Comparison of ENCODE assay signal across 8 mouse cellular contexts in the genomic region with DNA sequence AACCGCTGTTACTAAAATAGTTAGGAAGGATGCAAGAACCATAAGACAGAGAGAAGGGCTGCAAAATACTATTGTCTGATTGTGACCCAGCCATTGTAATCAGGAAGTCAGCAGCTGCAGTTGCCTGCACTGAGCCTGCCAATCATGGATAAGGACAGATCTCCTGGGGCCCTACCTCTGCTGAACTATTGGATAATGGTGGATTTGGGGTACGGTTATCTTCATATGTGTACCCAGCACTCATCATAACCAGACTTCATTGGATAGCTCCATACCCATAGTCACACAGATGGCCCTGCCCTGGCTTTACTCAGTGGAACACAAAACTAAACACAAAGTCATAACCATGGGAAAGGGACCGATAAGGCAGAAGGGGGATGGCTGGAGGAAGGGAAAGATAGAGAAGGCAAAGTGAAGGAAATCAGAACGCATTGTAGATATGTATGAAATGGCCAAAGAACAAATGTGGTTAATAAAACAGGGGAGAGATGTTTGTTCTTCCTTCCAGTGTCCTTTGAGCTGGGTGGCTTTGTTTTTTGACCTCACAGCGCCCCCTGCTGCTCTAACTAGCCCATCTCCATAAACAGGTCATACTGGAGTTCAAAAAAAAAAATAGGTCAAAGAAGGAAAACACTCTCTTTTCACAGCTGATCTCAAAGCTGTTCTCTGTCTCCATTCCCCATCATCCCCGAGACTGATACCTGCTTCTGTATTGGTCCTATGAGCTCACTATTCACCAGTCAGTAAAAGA.
DNase-seq lines count a peak whose midpoint lies in the region; ATAC-seq and TF ChIP-seq lines count a peak whose summit lies in the region.

No protein-coding gene starts in this region.

- H3K4me2 ChIP-seq in CH12.LX (ENCODE audit: insufficient read depth, low read depth, poor library complexity, severe bottlenecking), result no peak overlapping the region
- H3K4me2 ChIP-seq in heart, embryonic 16.5 days (ENCODE audit: low read depth, low read length), result no peak overlapping the region

- H3K27ac ChIP-seq in CH12.LX (ENCODE audit: insufficient read depth, low read depth), result no peak overlapping the region
- no peak overlapping the region for H3K27ac ChIP-seq in cortical plate, adult 2 months (ENCODE audit: insufficient read depth, low read length)
- H3K27ac ChIP-seq in heart, embryonic 16.5 days (ENCODE audit: low read length), result no peak overlapping the region; the same call in 1 of the 2 replicates

- no peak for TF ChIP-seq POLR2A in CH12.LX (IDR thresholded peaks at IDR 0.05; ENCODE audit: low read depth, low read length)
- TF ChIP-seq POLR2A in cortical plate, adult 2 months (IDR thresholded peaks at IDR 0.05; ENCODE audit: extremely low read depth, insufficient read depth, low read length), result no peak

- peaks cover 0 to 14% of the 10 kb centered on the region in 2 experiments; a peak in 2 of 4 replicates for H3K4me1 ChIP-seq in CH12.LX (ENCODE audit: control insufficient read depth in 1 of 2, insufficient read depth in 2 of 2)
- no peaks in the 10 kb centered on the region for H3K4me1 ChIP-seq in cortical plate, adult 2 months (ENCODE audit: control insufficient read depth, insufficient read depth, low read length)
- 0 out of 2 replicates have a peak, but pooled peaks cover 4% of the 10 kb centered on the region for H3K4me1 ChIP-seq in heart, embryonic 16.5 days (ENCODE audit: control insufficient read depth, insufficient read depth, low read length)

- no peaks in the 10 kb centered on the region for H3K36me3 ChIP-seq in CH12.LX (replicated peaks in 1 of 2; ENCODE audit: control insufficient read depth in 1 of 2, insufficient read depth in 1 of 2, low read length in 1 of 2)
- H3K36me3 ChIP-seq in heart, embryonic 16.5 days (ENCODE audit: control insufficient read depth, insufficient read depth), result no peaks in the 10 kb centered on the region

- no peak overlapping the region for H3K4me3 ChIP-seq in CH12.LX (replicated peaks in 1 of 3; ENCODE audit: low read depth in 2 of 3, low read length in 2 of 3, poor library complexity in 1 of 3)
- H3K4me3 ChIP-seq in cortical plate, adult 2 months (ENCODE audit: insufficient read depth, low read length), result no peak overlapping the region
- H3K4me3 ChIP-seq in heart, embryonic 16.5 days (ENCODE audit: low read length), result no peak overlapping the region

- H3K79me2 ChIP-seq in CH12.LX (replicated peaks; ENCODE audit: control insufficient read depth, extremely low read depth, insufficient read depth, poor library complexity, severe bottlenecking), result no peaks in the 10 kb centered on the region

- peak; percentile 90 for TF ChIP-seq RAD21 in CH12.LX (IDR thresholded peaks at IDR 0.05; ENCODE audit: low read depth, low read length)

- 31% methylated on average over 6 of the region's 6 CpGs for WGBS in heart, embryonic 16.5 days
- 37% methylated on average over 6 of the region's 6 CpGs for WGBS in large intestine, adult 2 months

- no peaks in the 10 kb centered on the region for H3K9me3 ChIP-seq in CH12.LX (replicated peaks; ENCODE audit: low read length)
- H3K9me3 ChIP-seq in heart, embryonic 16.5 days (replicated peaks; ENCODE audit: control insufficient read depth, low read length), result no peaks in the 10 kb centered on the region

- H3K9ac ChIP-seq in CH12.LX (ENCODE audit: insufficient read depth, low read depth), result no peak overlapping the region
- no peak overlapping the region for H3K9ac ChIP-seq in heart, embryonic 16.5 days (ENCODE audit: low read length)

- ATAC-seq in heart, embryonic 16.5 days (replicated peaks; ENCODE audit: extremely low read depth, insufficient read depth, low FRiP score), result peak; percentile 46; the same call in 1 of the 2 replicates

- H3K27me3 ChIP-seq in CH12.LX (replicated peaks), result no peaks in the 10 kb centered on the region
- no peaks in the 10 kb centered on the region; the same call in 1 of the 2 replicates for H3K27me3 ChIP-seq in heart, embryonic 16.5 days (ENCODE audit: control insufficient read depth, insufficient read depth, low read length)

- DNase-seq in CH12.LX (ENCODE audit: extremely low read depth), result peak; percentile 79
- peak; percentile 65 for DNase-seq in ZHBTc4 (ENCODE audit: low read depth, low spot score)
- peak; percentile 38 for DNase-seq in large intestine, adult 2 months (ENCODE audit: low read depth, low spot score)
- peak; percentile 51 to 69 for DNase-seq in lung, adult 18-20 months
- peak; percentile 53 for DNase-seq in skeletal muscle tissue, adult 2 months (ENCODE audit: low read depth, low spot score)
- DNase-seq in urinary bladder, postnatal 4 days (ENCODE audit: low spot score in 2 of 2), result peak; percentile 39 to 74

- dilution Hi-C loops in CH12.LX (cut with MboI; ENCODE audit: extremely low pct_ligation_motif_present, extremely low pct_unique_long_range_greater_than_20kb, low sequenced_read_pairs), result no loop called here

- in situ Hi-C loops in CH12.LX (cut with MboI; ENCODE audit: low pct_ligation_motif_present, low pct_unique_long_range_greater_than_20kb, low sequenced_read_pairs), result no loop called here

- TF ChIP-seq CTCF in CH12.LX (conservative IDR thresholded peaks at IDR 0.05 in 1 of 2, IDR thresholded peaks at IDR 0.05 in 1 of 2; ENCODE audit: low read depth in 2 of 2, low read length in 2 of 2), result peak; percentile 65 to 94
- peak; percentile 53 for TF ChIP-seq CTCF in cortical plate, adult 2 months (IDR thresholded peaks at IDR 0.05; ENCODE audit: extremely low read depth, insufficient read depth, low read length)

- TF ChIP-seq EP300 in CH12.LX (IDR thresholded peaks at IDR 0.05; ENCODE audit: low read length), result no peak

TF ChIP-seq in CH12.LX, 34 proteins besides CTCF, POLR2A, EP300 and RAD21:
- no peak for TF ChIP-seq TCF12 (IDR thresholded peaks at IDR 0.05; ENCODE audit: low read depth, low read length)
- TF ChIP-seq SMC3 (IDR thresholded peaks at IDR 0.05; ENCODE audit: low read depth, low read length), result peak; percentile 98
- TF ChIP-seq NRF1 (IDR thresholded peaks at IDR 0.05; ENCODE audit: low read depth, low read length), result no peak
- TF ChIP-seq BHLHE40 (IDR thresholded peaks at IDR 0.05; ENCODE audit: low read depth, low read length), result no peak
- TF ChIP-seq ZC3H11A (IDR thresholded peaks at IDR 0.05; ENCODE audit: low read depth, low read length), result peak; percentile 81
- TF ChIP-seq ZNF384 (IDR thresholded peaks at IDR 0.05; ENCODE audit: low read depth, low read length), result peak; percentile 93
